Mouse (Mus musculus) kidney, postnatal 0 days (tissue): ENCODE results near the gene Osbp. TPM values are rescaled to one million over a fixed set of nuclear protein-coding genes. Genes with fewer than 3 reads are reported as not detected.
"Not testable (repeated sequence)": the region's sequence is repeated elsewhere in the genome, so short reads cannot be mapped to it uniquely, and the experiment has no call there.

Experiments
- ATAC-seq: fragments of 200-750 bp; cut with Nextera tagmentation; replicated peaks from 2 replicates; pipeline ENCODE4 v1.8.0; 2017; ENCODE audit warnings: low read depth, moderate number of reproducible peaks, moderate TSS enrichment, moderate library complexity; ENCODE audit not compliant: low FRiP score
- DNase-seq: peaks from one replicate; pipeline ENCODE4 v3.0.0-alpha.2; 2016; ENCODE audit warnings: low spot score
- H3K27ac ChIP-seq: fragments of 300-500 bp; sonication (generic); 2 replicates; pipeline ENCODE4 v1.5.1; 2014; ENCODE audit warnings: mild to moderate bottlenecking
- H3K27me3 ChIP-seq: fragments of 300-500 bp; sonication (generic); 2 replicates; pipeline ENCODE4 v1.6.1; 2014; ENCODE audit warnings: low read length, mixed read lengths; ENCODE audit not compliant: insufficient read depth
- H3K36me3 ChIP-seq: fragments of 300-500 bp; sonication (generic); 2 replicates; pipeline ENCODE4 v1.6.1; 2014; ENCODE audit warnings: low read length, mixed read lengths; ENCODE audit not compliant: insufficient read depth
- H3K4me1 ChIP-seq: fragments of 300-500 bp; sonication (generic); replicated peaks from 2 replicates; pipeline ENCODE4 v1.6.1; 2014; ENCODE audit warnings: antibody characterized with exemption, low read length, mixed read lengths; ENCODE audit not compliant: insufficient read depth
- H3K4me2 ChIP-seq: fragments of 300-500 bp; sonication (generic); 2 replicates; pipeline ENCODE4 v1.6.1; 2014; ENCODE audit warnings: mild to moderate bottlenecking, low read length, moderate library complexity, mixed read lengths
- H3K4me3 ChIP-seq: fragments of 300-500 bp; sonication (generic); replicated peaks from 2 replicates; pipeline ENCODE4 v1.5.1; 2014; ENCODE audit warnings: low read depth, low read length
- H3K9ac ChIP-seq: fragments of 300-500 bp; sonication (generic); 2 replicates; pipeline ENCODE4 v1.6.1; 2014; ENCODE audit warnings: low read depth, low read length
- H3K9me3 ChIP-seq: fragments of 300-500 bp; sonication (generic); replicated peaks from 2 replicates; pipeline ENCODE4 v1.6.1; 2016; ENCODE audit warnings: low read length, inconsistent platforms, mixed read lengths
- CTCF ChIP-seq: IDR thresholded peaks from 2 replicates; pipeline ENCODE4 v1.5.1; 2016; ENCODE audit warnings: antibody characterized with exemption, low read depth, mild to moderate bottlenecking, moderate library complexity
- WGBS: fragments of 180-500 bp; shearing (Covaris S2); extraction: QIAGEN DNeasy Blood & Tissue Kit; methylation state at CpG from one replicate; pipeline ENCODE4 v1.1.7; 2014; 5-methylcytosine and 5-hydroxymethylcytosine counted together
- polyA plus RNA-seq: library from polyadenylated mRNA; unstranded; fragments of >200 nt; fragmentation: Nextera tagmentation; extraction: Ambion mirVana; gene quantifications from 2 replicates; pipeline ENCODE4 v1.2.1, GENCODE M21; 2015

Gene Osbp
- polyA plus RNA-seq, result 6.1 and 6.2 TPM in 2 replicates

DNA sequence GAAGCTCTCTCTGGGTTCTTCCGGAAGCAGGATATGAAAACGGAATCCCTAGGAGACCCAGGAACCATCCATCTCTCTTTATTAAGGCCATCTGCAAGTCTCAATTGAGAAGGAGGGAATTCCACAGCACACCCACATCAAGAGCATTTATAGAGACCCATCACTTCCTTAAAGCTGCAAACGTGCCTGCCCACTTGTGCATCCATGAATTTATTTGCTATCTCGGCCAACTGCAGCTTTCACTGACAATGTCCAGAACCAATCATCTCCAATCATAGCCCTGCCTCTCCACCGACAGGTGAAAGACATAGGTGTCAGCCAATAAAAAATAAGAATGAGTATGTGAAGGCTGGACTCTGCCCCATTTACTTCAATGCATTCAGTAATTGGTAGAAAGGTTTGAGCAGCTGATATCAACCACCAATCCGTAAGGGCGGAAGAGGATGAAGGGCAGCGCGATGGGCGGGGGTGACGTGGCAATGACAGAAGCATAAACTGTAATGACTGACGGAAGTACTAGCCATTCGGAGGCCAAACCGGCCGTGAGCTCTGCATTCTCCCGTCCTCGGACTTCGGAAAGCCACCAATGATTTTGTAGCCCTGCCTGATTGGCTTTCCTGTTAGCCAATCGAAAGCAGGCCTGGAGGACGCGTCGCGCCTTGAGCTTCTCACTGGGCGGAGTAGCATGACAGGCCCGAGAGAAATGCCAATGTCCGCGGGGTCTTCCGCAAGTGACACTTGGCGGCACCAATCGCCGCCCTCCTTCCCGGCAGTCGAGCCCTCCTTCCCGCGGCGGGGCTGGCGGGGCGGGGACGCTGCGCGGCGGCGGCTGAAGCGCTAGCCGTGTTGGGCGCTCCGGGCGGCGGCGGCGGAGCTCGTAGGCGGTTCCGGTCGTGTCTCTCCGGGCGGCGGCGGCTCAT, at the start of gene Osbp:
TSS of gene Osbp (plus strand) at position 919 of the 920 bp plus-strand sequence.
- H3K4me3 ChIP-seq, result peak within 1 kb of the TSS; percentile 77
- peak; percentile 100 for DNase-seq
- TF ChIP-seq CTCF, result no peak
- H3K27me3 ChIP-seq, result no peaks in the 10 kb centered on the region
- H3K4me1 ChIP-seq, result 0 out of 2 replicates have a peak, but pooled peaks cover 10% of the 10 kb centered on the region
- H3K9me3 ChIP-seq, result no peaks in the 10 kb centered on the region
- peak within 1 kb of the TSS; percentile 96 for H3K4me2 ChIP-seq
- peak within 1 kb of the TSS; percentile 90 for H3K27ac ChIP-seq
- under 1% methylated on average over 57 of the region's 59 CpGs for WGBS
- peak within 1 kb of the TSS; percentile 96 for H3K9ac ChIP-seq
- no peaks in the 10 kb centered on the region for H3K36me3 ChIP-seq
- peak; percentile 99 for ATAC-seq

DNA sequence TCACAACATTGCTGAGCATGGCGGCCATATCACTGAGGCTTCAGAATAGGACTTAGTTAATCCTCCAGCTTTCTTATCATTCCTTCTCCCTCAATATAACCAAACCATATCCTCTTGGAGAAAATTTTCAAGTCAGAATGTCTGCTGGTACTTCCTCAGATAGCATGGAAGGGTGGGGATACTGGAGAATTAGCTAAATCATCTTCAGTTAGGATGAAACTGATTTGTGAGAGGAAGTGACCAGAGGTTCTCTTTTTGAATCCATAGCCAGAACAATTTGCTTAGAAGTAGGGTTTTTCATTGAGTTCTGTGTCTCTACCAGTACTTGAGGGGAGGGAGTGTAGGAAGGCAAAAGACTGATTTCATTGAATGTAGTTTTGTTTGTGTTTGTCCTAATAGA, 43.7 kb upstream of the Osbp start:
- Histone ChIP-seq H3K9me3 (no peaks in the 10 kb centered on the region), H3K4me1 (no peaks in the 10 kb centered on the region), H3K36me3 (peaks cover 38% of the 10 kb centered on the region), H3K27me3 (no peaks in the 10 kb centered on the region), H3K27ac (no peak overlapping the region), H3K9ac (no peak overlapping the region), H3K4me2 (no peak overlapping the region), H3K4me3 (no peak overlapping the region)
- ATAC-seq (no peak), DNase-seq (no peak)
- 92% methylated on average over 1 of the region's 1 CpGs for WGBS
- no peak for TF ChIP-seq CTCF

DNA sequence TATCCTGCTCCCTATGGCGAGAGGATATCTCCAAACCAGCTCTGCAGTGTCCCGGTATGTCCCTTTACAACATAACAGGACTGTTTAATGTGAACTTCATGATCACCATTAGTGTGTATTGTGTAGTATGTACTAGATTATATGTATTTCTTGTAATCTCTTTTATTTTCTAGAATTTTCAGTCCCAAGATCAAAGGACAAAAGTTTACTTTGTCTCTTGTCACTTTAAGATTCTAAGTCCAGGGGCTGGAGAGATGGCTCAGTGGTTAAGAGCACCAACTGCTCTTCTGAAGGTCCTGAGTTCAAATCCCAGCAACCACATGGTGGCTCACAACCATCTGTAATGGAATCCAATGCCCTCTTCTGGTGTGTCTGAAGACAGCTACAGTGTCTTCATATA, 43.2 kb upstream of the Osbp start:
- not testable (repeated sequence) for ATAC-seq

DNA sequence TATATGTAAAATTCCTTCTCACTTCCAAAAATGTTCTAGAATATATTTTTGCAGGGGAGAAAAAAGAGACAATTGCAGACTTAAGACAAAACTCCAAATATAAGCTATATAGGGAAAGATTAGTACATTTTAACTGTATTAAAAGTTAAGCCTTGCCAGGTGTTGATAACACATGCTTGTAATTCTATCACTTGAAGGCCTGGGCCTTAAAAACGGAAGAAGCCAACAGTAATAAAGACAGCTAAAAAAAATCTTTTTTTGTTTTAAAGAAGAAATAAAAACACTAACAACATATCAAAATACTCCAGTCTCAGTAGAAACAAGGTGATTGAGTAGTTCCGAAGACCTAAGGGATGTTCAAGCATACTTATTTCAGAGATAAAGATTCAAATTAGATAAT, 39.4 kb upstream of the Osbp start:
- Histone ChIP-seq H3K4me1 (no peaks in the 10 kb centered on the region), H3K9me3 (no peaks in the 10 kb centered on the region), H3K27me3 (no peaks in the 10 kb centered on the region), H3K9ac (no peak overlapping the region), H3K36me3 (peaks cover 45% of the 10 kb centered on the region), H3K27ac (no peak overlapping the region), H3K4me3 (no peak overlapping the region), H3K4me2 (no peak overlapping the region)
- DNase-seq (no peak), ATAC-seq (no peak)
- 83% methylated on average over 2 of the region's 2 CpGs for WGBS
- TF ChIP-seq CTCF, result no peak

More for the DNA sequence above, 43.2 kb upstream of the Osbp start:
- DNase-seq, H3K4me1 ChIP-seq, H3K4me2 ChIP-seq, H3K27ac ChIP-seq, H3K9me3 ChIP-seq, H3K27me3 ChIP-seq, H3K4me3 ChIP-seq, H3K9ac ChIP-seq: not testable (repeated sequence)
- H3K36me3 ChIP-seq, result peaks cover 42% of the 10 kb centered on the region
- 95% methylated on average over 2 of the region's 2 CpGs for WGBS

DNA sequence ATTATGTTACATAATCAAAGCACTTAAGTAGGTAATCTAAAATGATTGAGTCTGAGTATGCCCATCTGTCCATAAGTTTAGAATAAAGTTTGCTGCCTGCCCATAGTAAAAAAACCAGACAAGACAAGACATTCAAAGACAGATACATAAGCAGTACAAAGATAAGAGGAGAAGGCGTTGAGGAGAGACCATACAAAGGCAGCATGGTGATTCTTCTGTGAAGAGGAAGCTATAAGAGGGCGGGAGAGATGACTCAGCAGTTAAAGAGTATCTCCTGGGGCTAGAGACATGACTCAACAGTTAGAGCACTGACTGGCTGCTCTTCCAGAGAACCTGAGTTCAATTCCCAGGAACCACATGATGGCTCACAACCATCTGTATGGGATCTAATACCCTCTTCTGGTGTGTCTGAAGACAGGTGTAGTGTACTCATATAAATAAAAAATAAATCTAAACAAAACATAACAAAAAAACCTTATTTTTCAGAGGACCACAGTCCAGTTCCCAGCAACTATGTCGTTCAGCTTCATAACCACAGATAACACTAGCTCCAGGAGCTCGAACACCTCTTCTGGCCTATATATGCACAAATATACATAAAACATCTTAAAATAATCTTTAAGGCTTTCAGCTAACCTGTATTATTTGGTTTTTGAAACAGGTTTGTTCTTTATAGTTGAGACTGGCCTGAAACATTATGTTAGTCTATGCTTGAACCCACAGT, 37.6 kb upstream of the Osbp start:
- Histone ChIP-seq H3K27ac (no peak overlapping the region), H3K4me3 (no peak overlapping the region), H3K9ac (no peak overlapping the region), H3K9me3 (no peaks in the 10 kb centered on the region), H3K4me1 (no peaks in the 10 kb centered on the region), H3K4me2 (no peak overlapping the region), H3K36me3 (peaks cover 51% of the 10 kb centered on the region), H3K27me3 (no peaks in the 10 kb centered on the region)
- no peak for TF ChIP-seq CTCF
- 92% methylated on average over 4 of the region's 4 CpGs for WGBS
- ATAC-seq (no peak), DNase-seq (no peak)

DNA sequence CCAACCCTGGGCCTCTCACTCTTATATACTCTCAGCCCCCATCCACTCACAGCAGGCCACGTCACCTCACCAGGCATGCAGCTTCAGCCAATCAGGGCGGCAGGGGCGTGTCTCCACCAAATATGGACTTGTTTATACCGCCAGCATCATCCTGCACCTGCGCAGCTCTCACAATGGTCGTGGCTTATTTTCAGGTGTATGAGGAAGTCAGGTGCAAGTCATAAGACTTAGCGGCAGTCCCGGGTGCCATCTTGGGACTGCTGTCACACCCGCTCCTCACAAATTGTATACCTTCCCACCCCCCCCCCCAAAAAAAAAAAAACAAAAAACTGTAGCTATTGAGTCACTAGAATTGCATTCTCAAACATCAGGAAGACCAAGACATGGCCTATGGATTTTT, 19.3 kb upstream of the Osbp start:
- DNase-seq, ATAC-seq, H3K9me3 ChIP-seq, H3K4me1 ChIP-seq, H3K27ac ChIP-seq, H3K4me2 ChIP-seq, H3K4me3 ChIP-seq, H3K9ac ChIP-seq, H3K27me3 ChIP-seq: not testable (repeated sequence)
- peaks cover 24% of the 10 kb centered on the region for H3K36me3 ChIP-seq
- WGBS, result 94% methylated on average over 9 of the region's 9 CpGs
